Mouse (Mus musculus): ENCODE measurements at regions not wholly inside any gene's neighbourhood (a gene's known extent, or its start where the extent isn't known, plus 50 kb on each side); places are given as distances from the start of the nearest gene placed in this dataset.

DNA sequence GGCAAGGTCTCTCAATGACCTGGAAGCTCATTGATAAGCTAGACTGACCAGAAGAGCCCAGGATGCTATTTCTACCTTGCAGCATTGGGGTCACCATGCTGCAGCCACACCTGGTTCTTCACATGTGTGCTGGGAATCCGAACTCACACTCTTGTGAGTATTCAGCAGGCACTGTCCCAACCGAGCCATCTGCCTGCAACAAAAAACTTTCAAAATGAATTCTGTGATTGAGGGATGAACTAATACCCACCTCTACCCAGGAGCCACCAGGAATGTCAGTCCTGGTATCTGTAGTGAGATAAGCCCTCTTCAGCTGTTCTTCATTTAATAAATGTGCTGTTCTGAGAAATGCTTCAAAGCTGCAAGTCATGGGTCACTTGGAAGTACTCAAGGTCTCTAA is 104.6 kb upstream of the Smad1 start:
- Histone ChIP-seq H3K9me3 (ENCODE audit: control insufficient read depth, low read length) (no peaks in the 10 kb centered on the region), H3K4me3 (ENCODE audit: low read length) (no peak overlapping the region), H3K27ac (ENCODE audit: low read depth, low read length) (no peak overlapping the region), H3K4me1 (ENCODE audit: control insufficient read depth, insufficient read depth, low read length) (no peaks in the 10 kb centered on the region), H3K9ac (ENCODE audit: low read depth, low read length) (no peak overlapping the region), H3K27me3 (ENCODE audit: control insufficient read depth, insufficient read depth, low read length) (no peaks in the 10 kb centered on the region), H3K36me3 (ENCODE audit: control insufficient read depth, insufficient read depth, low read length) (no peaks in the 10 kb centered on the region), H3K4me2 (replicated peaks; ENCODE audit: low read depth, low read length) (no peak overlapping the region)
- 84% methylated on average over 2 of the region's 2 CpGs for WGBS
- ATAC-seq (ENCODE audit: low FRiP score, low TSS enrichment), result no peak

- H3K4me1 ChIP-seq (ENCODE audit: control insufficient read depth, insufficient read depth, low read length), result peaks cover 4% of the 10 kb centered on the region; the same call in 1 of the 2 replicates
- H3K27ac ChIP-seq (ENCODE audit: low read depth, low read length), result no peak overlapping the region
- no peaks in the 10 kb centered on the region for H3K36me3 ChIP-seq (ENCODE audit: control insufficient read depth, insufficient read depth, low read length)
- H3K9ac ChIP-seq (ENCODE audit: low read depth, low read length), result no peak overlapping the region
- WGBS, result 62% methylated on average over 4 of the region's 4 CpGs
- H3K4me2 ChIP-seq (replicated peaks; ENCODE audit: low read depth, low read length), result no peak overlapping the region
- no peaks in the 10 kb centered on the region for H3K27me3 ChIP-seq (ENCODE audit: control insufficient read depth, insufficient read depth, low read length)
- H3K9me3 ChIP-seq (ENCODE audit: control insufficient read depth, low read length), result no peaks in the 10 kb centered on the region
- ATAC-seq (ENCODE audit: low FRiP score, low TSS enrichment), result no peak
- no peak overlapping the region for H3K4me3 ChIP-seq (ENCODE audit: low read length)
These were observed 102.7 kb upstream of the Smad1 start for GRCm38 (mm10) chr8:79502062-79502461.

DNA sequence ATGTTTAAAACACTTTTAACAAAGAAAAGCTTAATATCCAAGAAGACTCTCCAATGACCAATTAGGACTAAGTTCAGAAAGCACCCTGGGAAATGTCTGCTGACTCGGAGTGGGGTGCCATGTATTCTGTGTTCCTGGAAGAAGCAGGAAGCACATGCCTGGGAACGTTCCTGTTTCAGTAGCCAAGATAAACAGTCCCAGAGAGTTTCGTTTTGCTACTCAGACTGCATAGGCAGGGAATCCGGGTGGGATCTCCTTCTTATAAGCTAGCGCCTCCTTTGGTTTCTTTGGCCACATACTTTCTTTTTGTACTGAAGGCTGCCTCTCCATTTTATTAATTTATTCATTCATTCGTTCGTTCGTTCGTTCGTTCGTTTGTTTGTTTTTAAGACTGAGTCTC is 101.9 kb upstream of the Smad1 start:
- ATAC-seq (ENCODE audit: low FRiP score, low TSS enrichment), result no peak
- Histone ChIP-seq H3K4me2 (replicated peaks; ENCODE audit: low read depth, low read length) (no peak overlapping the region), H3K9ac (ENCODE audit: low read depth, low read length) (no peak overlapping the region), H3K36me3 (ENCODE audit: control insufficient read depth, insufficient read depth, low read length) (no peaks in the 10 kb centered on the region), H3K27me3 (ENCODE audit: control insufficient read depth, insufficient read depth, low read length) (no peaks in the 10 kb centered on the region), H3K27ac (ENCODE audit: low read depth, low read length) (no peak overlapping the region), H3K4me3 (ENCODE audit: low read length) (no peak overlapping the region), H3K4me1 (ENCODE audit: control insufficient read depth, insufficient read depth, low read length) (peaks cover 4% of the 10 kb centered on the region; the same call in 1 of the 2 replicates), H3K9me3 (ENCODE audit: control insufficient read depth, low read length) (no peaks in the 10 kb centered on the region)
- 79% methylated on average over 11 of the region's 11 CpGs for WGBS

GRCm38 (mm10) chr8:79499258-79499657 is 99.9 kb upstream of the Smad1 start:
- Histone ChIP-seq H3K4me2 (replicated peaks; ENCODE audit: low read depth, low read length) (no peak overlapping the region), H3K4me3 (ENCODE audit: low read length) (no peak overlapping the region), H3K27ac (ENCODE audit: low read depth, low read length) (no peak overlapping the region), H3K4me1 (ENCODE audit: control insufficient read depth, insufficient read depth, low read length) (peaks cover 4% of the 10 kb centered on the region; the same call in 1 of the 2 replicates), H3K9ac (ENCODE audit: low read depth, low read length) (no peak overlapping the region), H3K9me3 (ENCODE audit: control insufficient read depth, low read length) (no peaks in the 10 kb centered on the region), H3K36me3 (ENCODE audit: control insufficient read depth, insufficient read depth, low read length) (no peaks in the 10 kb centered on the region), H3K27me3 (ENCODE audit: control insufficient read depth, insufficient read depth, low read length) (no peaks in the 10 kb centered on the region)
- 70% methylated on average over 2 of the region's 2 CpGs for WGBS
- no peak; the same call in 1 of the 2 replicates for ATAC-seq (ENCODE audit: low FRiP score, low TSS enrichment)

GRCm38 (mm10) chr8:79498611-79499010 is 99.3 kb upstream of the Smad1 start:
- no peaks in the 10 kb centered on the region for H3K9me3 ChIP-seq (ENCODE audit: control insufficient read depth, low read length)
- ATAC-seq (ENCODE audit: low FRiP score, low TSS enrichment), result peak; percentile 94
- no peaks in the 10 kb centered on the region for H3K36me3 ChIP-seq (ENCODE audit: control insufficient read depth, insufficient read depth, low read length)
- H3K27me3 ChIP-seq (ENCODE audit: control insufficient read depth, insufficient read depth, low read length), result no peaks in the 10 kb centered on the region
- H3K4me3 ChIP-seq (ENCODE audit: low read length), result no peak overlapping the region
- H3K4me1 ChIP-seq (ENCODE audit: control insufficient read depth, insufficient read depth, low read length), result peaks cover 4% of the 10 kb centered on the region; the same call in 1 of the 2 replicates
- H3K4me2 ChIP-seq (replicated peaks; ENCODE audit: low read depth, low read length), result no peak overlapping the region
- H3K27ac ChIP-seq (ENCODE audit: low read depth, low read length), result peak overlapping the region; percentile 33; the same call in 1 of the 2 replicates
- no peak overlapping the region for H3K9ac ChIP-seq (ENCODE audit: low read depth, low read length)
- WGBS, result 43% methylated on average over 2 of the region's 2 CpGs

DNA sequence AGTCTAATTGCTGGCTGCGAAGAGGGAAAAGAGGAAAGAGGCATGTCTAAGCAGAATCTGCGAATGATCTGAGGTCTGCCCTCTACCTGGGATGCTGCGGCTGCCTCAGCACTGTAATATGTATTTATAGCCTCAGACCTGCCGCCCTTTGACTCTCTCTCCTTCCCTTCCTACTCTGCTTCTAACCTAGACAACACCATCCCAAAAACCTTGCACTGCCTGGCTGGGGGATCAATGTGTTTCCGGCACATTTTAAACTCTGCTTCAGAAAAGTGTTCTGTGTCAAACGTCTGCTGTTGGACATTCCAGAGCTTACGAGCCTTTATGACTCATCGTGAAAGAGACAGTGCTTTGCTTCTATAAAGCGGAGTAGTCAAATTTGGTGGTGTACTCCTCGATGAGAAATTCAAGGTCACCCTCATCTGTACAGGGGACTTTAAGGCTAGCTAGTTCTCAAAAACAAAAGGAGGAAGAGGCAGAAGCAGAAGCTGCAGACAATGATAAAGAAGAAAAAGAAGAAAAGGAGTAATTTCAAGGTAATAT is 91.9 kb upstream of the Smad1 start:
- no peak overlapping the region for H3K9ac ChIP-seq (ENCODE audit: low read depth, low read length)
- H3K4me1 ChIP-seq (ENCODE audit: control insufficient read depth, insufficient read depth, low read length), result no peaks in the 10 kb centered on the region
- no peak overlapping the region for H3K27ac ChIP-seq (ENCODE audit: low read depth, low read length)
- H3K9me3 ChIP-seq (ENCODE audit: control insufficient read depth, low read length), result no peaks in the 10 kb centered on the region
- H3K36me3 ChIP-seq (ENCODE audit: control insufficient read depth, insufficient read depth, low read length), result no peaks in the 10 kb centered on the region
- 58% methylated on average over 10 of the region's 10 CpGs for WGBS
- ATAC-seq (ENCODE audit: low FRiP score, low TSS enrichment), result no peak
- H3K4me2 ChIP-seq (replicated peaks; ENCODE audit: low read depth, low read length), result no peak overlapping the region
- H3K27me3 ChIP-seq (ENCODE audit: control insufficient read depth, insufficient read depth, low read length), result no peaks in the 10 kb centered on the region
- H3K4me3 ChIP-seq (ENCODE audit: low read length), result no peak overlapping the region

GRCm38 (mm10) chr8:79490739-79491138 is 91.4 kb upstream of the Smad1 start:
- Histone ChIP-seq H3K4me2 (replicated peaks; ENCODE audit: low read depth, low read length) (no peak overlapping the region), H3K36me3 (ENCODE audit: control insufficient read depth, insufficient read depth, low read length) (no peaks in the 10 kb centered on the region), H3K4me1 (ENCODE audit: control insufficient read depth, insufficient read depth, low read length) (no peaks in the 10 kb centered on the region), H3K27me3 (ENCODE audit: control insufficient read depth, insufficient read depth, low read length) (no peaks in the 10 kb centered on the region), H3K9ac (ENCODE audit: low read depth, low read length) (no peak overlapping the region), H3K4me3 (ENCODE audit: low read length) (no peak overlapping the region), H3K9me3 (ENCODE audit: control insufficient read depth, low read length) (no peaks in the 10 kb centered on the region), H3K27ac (ENCODE audit: low read depth, low read length) (no peak overlapping the region)
- WGBS, result 52% methylated on average over 4 of the region's 4 CpGs
- ATAC-seq (ENCODE audit: low FRiP score, low TSS enrichment), result no peak

- H3K9me3 ChIP-seq (ENCODE audit: control insufficient read depth, low read length), result no peaks in the 10 kb centered on the region
- no peaks in the 10 kb centered on the region for H3K4me1 ChIP-seq (ENCODE audit: control insufficient read depth, insufficient read depth, low read length)
- no peak overlapping the region for H3K9ac ChIP-seq (ENCODE audit: low read depth, low read length)
- 81% methylated on average over 2 of the region's 2 CpGs for WGBS
- H3K27ac ChIP-seq (ENCODE audit: low read depth, low read length), result no peak overlapping the region
- H3K36me3 ChIP-seq (ENCODE audit: control insufficient read depth, insufficient read depth, low read length), result no peaks in the 10 kb centered on the region
- H3K27me3 ChIP-seq (ENCODE audit: control insufficient read depth, insufficient read depth, low read length), result no peaks in the 10 kb centered on the region
- H3K4me3 ChIP-seq (ENCODE audit: low read length), result no peak overlapping the region
- H3K4me2 ChIP-seq (replicated peaks; ENCODE audit: low read depth, low read length), result no peak overlapping the region
- ATAC-seq (ENCODE audit: low FRiP score, low TSS enrichment), result no peak
These were observed 89.5 kb upstream of the Smad1 start for GRCm38 (mm10) chr8:79488861-79489260.

DNA sequence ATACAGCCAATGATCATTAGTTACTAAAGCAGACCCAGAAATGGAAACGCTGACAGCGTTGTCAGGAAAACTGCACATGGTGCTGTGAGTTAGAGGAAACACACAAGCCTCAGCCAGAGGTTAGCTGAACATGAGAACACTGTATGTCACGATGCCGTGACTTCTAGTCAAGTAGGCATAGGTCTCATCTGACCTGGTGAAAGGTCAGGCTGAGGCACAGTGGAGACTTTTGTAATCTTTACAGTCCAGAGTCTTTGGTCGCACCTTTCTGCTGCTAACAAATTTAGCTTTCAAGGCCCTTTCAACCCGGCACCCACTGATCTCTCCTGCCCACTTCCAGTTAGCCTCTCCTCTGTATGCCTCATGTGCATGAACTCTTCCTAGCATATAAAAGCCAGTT is 88.3 kb upstream of the Smad1 start:
- WGBS, result 78% methylated on average over 6 of the region's 6 CpGs
- ATAC-seq (ENCODE audit: low FRiP score, low TSS enrichment), result no peak

More for the DNA sequence above, 88.3 kb upstream of the Smad1 start:
- Histone ChIP-seq H3K9ac (ENCODE audit: low read depth, low read length) (no peak overlapping the region), H3K4me2 (replicated peaks; ENCODE audit: low read depth, low read length) (no peak overlapping the region), H3K36me3 (ENCODE audit: control insufficient read depth, insufficient read depth, low read length) (no peaks in the 10 kb centered on the region), H3K27ac (ENCODE audit: low read depth, low read length) (no peak overlapping the region), H3K27me3 (ENCODE audit: control insufficient read depth, insufficient read depth, low read length) (no peaks in the 10 kb centered on the region), H3K9me3 (ENCODE audit: control insufficient read depth, low read length) (no peaks in the 10 kb centered on the region), H3K4me1 (ENCODE audit: control insufficient read depth, insufficient read depth, low read length) (no peaks in the 10 kb centered on the region), H3K4me3 (ENCODE audit: low read length) (no peak overlapping the region)
